Mouse (Mus musculus) MEL (cell line): ENCODE results near the gene Syce1l.

Experiments
- BHLHE40 ChIP-seq: IDR thresholded peaks from 2 replicates; pipeline ENCODE4 v1.6.1; 2012; ENCODE audit warnings: low read depth, mild to moderate bottlenecking, inconsistent platforms, low read length, improper control_type of control experiment, borderline replicate concordance
- CTCF ChIP-seq, 3 experiments: IDR thresholded peaks in 2 of 3; conservative IDR thresholded peaks in 1 of 3; 2 replicates each; pipeline ENCODE4 v1.5.1; 2011 to 2012; ENCODE audit warnings: low read length in 3 of 3, low read depth in 2 of 3, mild to moderate bottlenecking in 2 of 3, improper control_type of control experiment in 1 of 3, inconsistent platforms in 1 of 3, mixed read lengths in 1 of 3, moderate library complexity in 1 of 3; ENCODE audit not compliant: control insufficient read depth in 1 of 3, insufficient read depth in 1 of 3, poor library complexity in 1 of 3, severe bottlenecking in 1 of 3
- E2F4 ChIP-seq: IDR thresholded peaks from 2 replicates; pipeline ENCODE4 v1.6.1; 2011; ENCODE audit warnings: low read depth, low read length, improper control_type of control experiment, borderline replicate concordance
- EP300 ChIP-seq, 2 experiments: IDR thresholded peaks; 2 replicates each; pipeline ENCODE4 v1.6.1; 2011; ENCODE audit warnings: improper control_type of control experiment in 2 of 2, low read length in 2 of 2, low read depth in 1 of 2, mild to moderate bottlenecking in 1 of 2
- GABPA ChIP-seq: IDR thresholded peaks from 2 replicates; pipeline ENCODE4 v1.6.1; 2012; ENCODE audit warnings: low read depth, mild to moderate bottlenecking, inconsistent platforms, low read length, improper control_type of control experiment, moderate library complexity
- MAZ ChIP-seq: IDR thresholded peaks from 2 replicates; pipeline ENCODE4 v1.6.1; 2012; ENCODE audit warnings: low read depth, mild to moderate bottlenecking, inconsistent platforms, low read length, improper control_type of control experiment
- MXI1 ChIP-seq: IDR thresholded peaks from 2 replicates; pipeline ENCODE4 v1.6.1; 2011; ENCODE audit warnings: mild to moderate bottlenecking, low read depth, low read length, improper control_type of control experiment
- MYC ChIP-seq: IDR thresholded peaks from 2 replicates; pipeline ENCODE4 v1.6.1; 2011; ENCODE audit warnings: low read depth, mild to moderate bottlenecking, low read length, improper control_type of control experiment, moderate library complexity
- POLR2A ChIP-seq, 2 experiments: IDR thresholded peaks; 2 replicates each; pipeline ENCODE4 v1.6.1; 2011 to 2012; ENCODE audit warnings: low read length in 2 of 2, mild to moderate bottlenecking in 2 of 2, control low read depth in 1 of 2, improper control_type of control experiment in 1 of 2, low read depth in 1 of 2, moderate library complexity in 1 of 2; ENCODE audit not compliant: control insufficient read depth in 1 of 2, insufficient read depth in 1 of 2, poor library complexity in 1 of 2
- POLR2AphosphoS2 ChIP-seq: IDR thresholded peaks from 2 replicates; pipeline ENCODE4 v1.6.1; 2011; ENCODE audit warnings: low read length, improper control_type of control experiment
- SIN3A ChIP-seq: IDR thresholded peaks from 2 replicates; pipeline ENCODE4 v1.6.1; 2012; ENCODE audit warnings: low read length, improper control_type of control experiment, inconsistent platforms
- TCF12 ChIP-seq: IDR thresholded peaks from 2 replicates; pipeline ENCODE4 v1.6.1; 2014; ENCODE audit warnings: low read depth, mild to moderate bottlenecking, inconsistent platforms, low read length, improper control_type of control experiment, moderate library complexity
- USF2 ChIP-seq, 2 experiments: IDR thresholded peaks; 2 replicates each; pipeline ENCODE4 v1.6.1; 2011 to 2012; ENCODE audit warnings: improper control_type of control experiment in 2 of 2, low read length in 2 of 2, borderline replicate concordance in 1 of 2, inconsistent platforms in 1 of 2, low read depth in 1 of 2, mild to moderate bottlenecking in 1 of 2; ENCODE audit not compliant: insufficient read depth in 1 of 2

DNA sequence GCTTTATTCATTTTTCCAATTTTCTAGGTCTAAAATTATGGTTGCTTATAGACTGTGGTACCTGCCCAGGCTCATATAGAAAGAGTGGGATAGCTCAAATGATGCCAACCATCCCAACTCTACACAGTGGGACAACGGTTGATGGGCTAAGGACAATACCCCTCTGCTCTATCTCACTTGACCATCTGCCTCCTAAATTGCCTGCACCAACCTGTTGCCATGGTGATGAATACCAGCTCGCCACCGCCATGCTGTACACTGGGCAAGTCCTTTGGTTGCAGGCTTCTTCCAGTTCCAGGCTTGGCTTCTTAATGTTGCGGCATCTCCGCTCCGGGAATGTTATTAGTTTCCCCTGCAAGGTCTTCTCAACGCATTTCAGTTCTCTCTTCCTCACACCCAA lies 62.0 kb downstream of the Syce1l start:
- TF ChIP-seq EP300 (IDR thresholded peaks at IDR 0.05; ENCODE audit: low read depth in 1 of 2, low read length in 2 of 2) (no peak), BHLHE40 (no peak), SIN3A (no peak), E2F4 (no peak), POLR2A (IDR thresholded peaks at IDR 0.05; ENCODE audit: control insufficient read depth in 1 of 2, insufficient read depth in 1 of 2, low read depth in 1 of 2, low read length in 2 of 2, poor library complexity in 1 of 2) (no peak), CTCF (IDR thresholded peaks at IDR 0.05 in 2 of 3, conservative IDR thresholded peaks at IDR 0.05 in 1 of 3; ENCODE audit: control insufficient read depth in 1 of 3, insufficient read depth in 1 of 3, low read depth in 2 of 3, low read length in 3 of 3, poor library complexity in 1 of 3, severe bottlenecking in 1 of 3) (no peak), MYC (no peak), MAZ (no peak), USF2 (IDR thresholded peaks at IDR 0.05; ENCODE audit: borderline replicate concordance in 1 of 2, insufficient read depth in 1 of 2, low read depth in 1 of 2, low read length in 2 of 2) (no peak), MXI1 (no peak), GABPA (no peak), TCF12 (no peak), POLR2AphosphoS2 (no peak)
